Mouse (Mus musculus) E14TG2a.4 (cell line): Measurements from ENCODE around the gene Abcg2.

Experiments
- H3K27me3 ChIP-seq: 2 replicates; pipeline ENCODE4 v1.6.1; 2014; ENCODE audit warnings: low read length, control low read depth; ENCODE audit not compliant: insufficient read depth
- H3K36me3 ChIP-seq: 2 replicates; pipeline ENCODE4 v1.6.1; 2014; ENCODE audit warnings: low read length, control low read depth; ENCODE audit not compliant: insufficient read depth
- H3K4me1 ChIP-seq: replicated peaks from 2 replicates; pipeline ENCODE4 v1.6.1; 2014; ENCODE audit warnings: low read depth, low read length, control low read depth
- H3K4me3 ChIP-seq: replicated peaks from 2 replicates; pipeline ENCODE4 v1.5.1; 2014; ENCODE audit warnings: mild to moderate bottlenecking, low read length
- H3K9me3 ChIP-seq: 2 replicates; pipeline ENCODE4 v1.6.1; 2014; ENCODE audit warnings: low read length, control low read depth
- CTCF ChIP-seq: conservative IDR thresholded peaks from 2 replicates; pipeline ENCODE4 v1.5.1; 2014; ENCODE audit warnings: low read length
- NANOG ChIP-seq: IDR thresholded peaks from 2 replicates; pipeline ENCODE4 v1.6.1; 2014; ENCODE audit warnings: borderline replicate concordance, low read length, mixed read lengths
- POU5F1 ChIP-seq: IDR thresholded peaks from 2 replicates; pipeline ENCODE4 v1.6.1; 2014; ENCODE audit warnings: low read length, borderline replicate concordance

Abcg2 gene

DNA sequence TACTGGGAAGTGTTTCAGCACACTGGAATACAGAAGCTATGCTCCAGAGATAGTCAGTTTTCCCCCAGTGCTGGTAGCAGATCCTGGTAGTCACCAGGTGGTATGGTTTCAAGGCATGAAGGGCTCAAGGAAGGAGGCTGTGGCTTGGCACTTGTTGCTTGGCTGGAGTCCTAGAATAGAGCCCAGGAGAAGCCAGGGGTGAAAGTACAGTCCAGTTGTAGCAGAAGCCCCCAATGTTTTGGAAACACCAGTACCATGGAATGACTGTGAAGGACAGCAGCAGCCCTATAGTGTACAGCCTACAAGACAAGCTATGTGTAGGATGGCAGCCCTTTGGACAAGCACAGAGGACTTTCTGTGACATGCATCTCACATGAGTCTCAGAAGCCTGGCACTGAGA lies 54.2 kb downstream of the Abcg2 start:
- H3K9me3 ChIP-seq = no peaks in the 10 kb centered on the region
- H3K36me3 ChIP-seq = peaks cover 21% of the 10 kb centered on the region
- peaks cover 32% of the 10 kb centered on the region for H3K4me1 ChIP-seq
- TF ChIP-seq CTCF = no peak
- TF ChIP-seq POU5F1 = no peak
- TF ChIP-seq NANOG = no peak
- no peaks in the 10 kb centered on the region for H3K27me3 ChIP-seq
- no peak overlapping the region for H3K4me3 ChIP-seq

GRCm38 (mm10) chr6:58639391-58639790 lies 55.1 kb downstream of the Abcg2 start:
- peaks cover 32% of the 10 kb centered on the region for H3K4me1 ChIP-seq
- no peaks in the 10 kb centered on the region for H3K27me3 ChIP-seq
- peaks cover 15% of the 10 kb centered on the region for H3K36me3 ChIP-seq
- H3K4me3 ChIP-seq = no peak overlapping the region
- no peaks in the 10 kb centered on the region for H3K9me3 ChIP-seq
- TF ChIP-seq CTCF (no peak), NANOG (no peak), POU5F1 (no peak)

DNA sequence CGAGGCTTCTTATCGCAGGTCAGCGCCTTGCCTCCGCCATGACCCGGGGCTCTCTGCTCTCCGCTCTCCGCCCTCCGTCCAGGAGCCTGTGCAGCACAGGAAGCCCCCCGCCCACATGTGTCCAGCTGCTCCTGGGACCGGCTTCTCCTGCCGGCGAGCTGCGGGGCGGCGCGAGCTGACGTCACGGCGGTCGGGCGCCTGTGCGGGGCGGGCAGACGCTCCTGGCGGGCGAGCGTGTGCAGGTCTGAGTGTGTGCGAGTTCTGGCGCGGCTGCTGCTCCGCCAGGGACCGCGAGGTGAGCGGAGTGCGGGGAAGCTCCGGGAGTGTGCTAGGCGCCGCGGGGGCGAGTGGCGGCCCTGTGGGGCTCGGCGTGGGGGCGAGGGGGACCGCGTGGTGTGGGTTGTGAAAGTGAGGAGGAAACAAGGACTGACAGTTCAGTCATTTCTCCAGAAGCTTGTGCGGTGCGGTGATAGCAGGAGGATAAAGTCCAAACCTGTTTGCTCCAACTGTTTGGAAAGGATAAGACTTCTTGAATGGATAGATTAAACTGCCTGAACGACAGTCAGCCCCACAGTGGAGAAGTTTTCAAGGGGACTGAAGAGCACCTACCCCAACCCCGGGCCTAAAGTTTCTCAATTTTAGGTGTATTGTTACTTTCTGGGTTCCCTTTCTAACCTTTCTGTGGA lies 56.2 kb downstream of the Abcg2 start:
- peak overlapping the region; percentile 79 for H3K4me3 ChIP-seq
- no peak for TF ChIP-seq NANOG
- TF ChIP-seq CTCF = no peak
- TF ChIP-seq POU5F1 = no peak
- H3K9me3 ChIP-seq = no peaks in the 10 kb centered on the region
- H3K27me3 ChIP-seq = no peaks in the 10 kb centered on the region
- H3K36me3 ChIP-seq = peaks cover 8% of the 10 kb centered on the region
- H3K4me1 ChIP-seq = peaks cover 27% of the 10 kb centered on the region

DNA sequence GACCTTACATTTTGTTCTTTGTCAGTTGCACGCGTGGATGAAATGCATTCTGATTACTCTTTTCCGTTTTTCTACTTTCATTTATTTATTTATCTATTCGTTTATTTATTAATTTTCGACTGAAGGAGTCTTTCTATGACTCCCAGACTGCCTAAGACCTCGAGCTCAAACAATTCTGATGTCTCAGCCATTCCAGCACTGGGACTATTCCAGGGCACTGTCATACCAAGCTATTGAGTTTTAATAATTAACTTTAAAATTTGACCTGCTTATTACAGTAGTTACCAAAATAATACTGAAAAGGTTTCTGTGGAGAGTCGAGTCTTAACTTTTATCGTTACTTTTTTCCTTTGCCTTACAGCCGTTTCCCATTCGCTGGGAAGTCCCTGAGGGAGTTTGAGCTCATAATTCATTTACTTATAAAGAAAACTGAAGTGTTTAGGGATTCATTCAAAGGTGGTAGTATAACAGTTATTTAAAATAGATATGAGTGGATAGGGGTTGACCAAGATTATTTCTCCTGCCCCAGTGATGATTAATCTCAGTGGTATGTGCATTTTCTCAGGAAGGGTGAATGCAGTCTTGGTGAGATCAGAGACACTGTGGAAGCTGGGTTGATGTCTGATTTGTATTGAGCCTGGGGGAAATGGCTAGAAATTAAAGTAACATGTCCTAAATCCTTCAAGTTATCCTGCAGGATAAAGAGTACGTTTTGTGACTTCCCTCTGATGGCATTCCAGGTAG lies 56.9 kb downstream of the Abcg2 start:
- Histone ChIP-seq H3K27me3 (no peaks in the 10 kb centered on the region), H3K36me3 (peaks cover 2% of the 10 kb centered on the region; the same call in 1 of the 2 replicates), H3K4me1 (peaks cover 27% of the 10 kb centered on the region), H3K9me3 (no peaks in the 10 kb centered on the region), H3K4me3 (peak overlapping the region; percentile 79)
- TF ChIP-seq POU5F1 (no peak), NANOG (no peak), CTCF (no peak)

DNA sequence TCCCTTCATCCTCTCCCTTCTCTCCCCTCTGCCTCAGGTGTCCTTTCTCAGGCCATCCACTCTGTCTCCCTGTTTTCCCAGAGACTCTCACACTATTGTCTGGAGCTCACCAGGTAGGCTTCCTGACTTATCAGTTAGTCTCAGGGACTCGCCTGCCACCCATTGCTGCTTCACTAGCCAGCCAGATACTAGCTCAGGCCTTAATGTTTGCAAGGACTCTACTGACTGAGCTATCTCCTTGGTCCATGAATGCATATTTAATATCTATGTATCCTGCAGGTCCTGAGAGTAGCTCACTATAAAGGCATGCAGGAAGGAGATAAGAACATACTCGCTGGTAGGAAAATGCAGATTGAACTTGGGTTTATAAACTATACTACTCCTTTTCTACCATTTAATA lies 57.9 kb downstream of the Abcg2 start:
- Histone ChIP-seq H3K27me3 (no peaks in the 10 kb centered on the region), H3K4me1 (peaks cover 27% of the 10 kb centered on the region), H3K36me3 (peaks cover 2% of the 10 kb centered on the region; the same call in 1 of the 2 replicates), H3K4me3 (no peak overlapping the region), H3K9me3 (no peaks in the 10 kb centered on the region)
- TF ChIP-seq NANOG (no peak), POU5F1 (no peak), CTCF (no peak)

DNA sequence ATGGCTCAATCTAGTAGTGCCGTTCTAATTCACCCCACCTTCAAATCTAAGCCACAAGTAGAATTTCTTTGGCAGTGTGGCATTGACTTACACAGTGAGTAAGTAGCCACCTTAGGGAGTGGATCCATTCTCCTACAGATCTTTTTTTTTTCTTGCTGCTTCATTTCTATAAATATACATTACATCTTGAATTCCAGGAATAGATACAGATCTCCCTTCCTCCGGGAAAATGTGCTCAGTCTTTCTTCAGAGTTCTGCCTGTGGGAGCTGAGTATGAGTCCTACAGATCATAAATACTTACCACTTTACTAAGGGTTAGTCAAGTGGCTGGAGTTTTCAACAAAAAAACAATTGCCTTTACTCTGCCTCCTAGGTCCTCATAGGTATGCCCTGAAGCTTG lies 60.3 kb downstream of the Abcg2 start:
- Histone ChIP-seq H3K9me3 (no peaks in the 10 kb centered on the region), H3K4me1 (peaks cover 9% of the 10 kb centered on the region), H3K27me3 (no peaks in the 10 kb centered on the region), H3K4me3 (no peak overlapping the region), H3K36me3 (peaks cover 2% of the 10 kb centered on the region; the same call in 1 of the 2 replicates)
- TF ChIP-seq CTCF = no peak
- no peak for TF ChIP-seq NANOG
- no peak for TF ChIP-seq POU5F1

DNA sequence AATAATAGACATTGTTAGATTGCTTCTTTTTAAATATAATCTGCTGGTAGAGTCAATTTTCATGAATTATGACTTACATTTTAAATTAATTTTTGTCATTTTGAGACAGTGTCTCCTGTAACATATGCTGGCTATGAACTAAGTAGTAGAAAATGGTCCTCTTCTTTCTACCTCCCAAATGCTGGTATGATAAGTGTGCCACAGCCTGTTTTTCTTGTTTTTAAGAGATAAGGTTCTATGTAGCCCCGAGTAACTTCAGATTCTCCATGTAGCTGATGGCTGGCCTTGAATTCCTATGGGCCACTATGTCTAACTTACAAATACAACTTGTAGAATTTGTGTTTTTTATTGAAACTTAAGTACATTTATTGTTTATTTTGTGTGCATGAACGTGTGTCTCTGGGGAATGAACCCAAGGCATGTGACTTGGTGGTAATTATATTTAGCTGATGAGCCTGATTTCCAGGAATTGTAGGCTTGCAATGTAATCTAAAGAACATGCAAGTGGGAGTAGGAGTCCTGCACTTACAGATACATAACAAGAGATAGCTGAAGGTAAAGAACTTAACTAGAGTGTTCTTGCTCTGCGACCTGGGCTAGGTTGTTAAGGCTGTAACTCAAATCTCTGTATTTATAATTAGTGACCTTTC lies 63.9 kb downstream of the Abcg2 start:
- Histone ChIP-seq H3K4me1 (peaks cover 17% of the 10 kb centered on the region), H3K4me3 (no peak overlapping the region), H3K27me3 (no peaks in the 10 kb centered on the region), H3K36me3 (peaks cover 16% of the 10 kb centered on the region), H3K9me3 (no peaks in the 10 kb centered on the region)
- no peak for TF ChIP-seq POU5F1
- no peak for TF ChIP-seq CTCF
- no peak for TF ChIP-seq NANOG

GRCm38 (mm10) chr6:58650136-58650535 lies 65.8 kb downstream of the Abcg2 start:
- Histone ChIP-seq H3K4me3 (no peak overlapping the region), H3K9me3 (no peaks in the 10 kb centered on the region), H3K27me3 (no peaks in the 10 kb centered on the region), H3K4me1 (peaks cover 17% of the 10 kb centered on the region), H3K36me3 (peaks cover 13% of the 10 kb centered on the region)
- TF ChIP-seq POU5F1 = no peak
- no peak for TF ChIP-seq NANOG
- no peak for TF ChIP-seq CTCF
